Mouse (Mus musculus) frontal cortex, postnatal 14 days (tissue): ENCODE measurements around the gene Ano4.
"Not testable (repeated sequence)": the region's sequence is repeated elsewhere in the genome, so short reads cannot be mapped to it uniquely, and the experiment has no call there.

Experiments
- DNase-seq, 2 experiments: peaks; one replicate each; pipeline ENCODE4 v3.0.0; 2022; ENCODE audit warnings: low spot score in 2 of 2

Gene Ano4

DNA sequence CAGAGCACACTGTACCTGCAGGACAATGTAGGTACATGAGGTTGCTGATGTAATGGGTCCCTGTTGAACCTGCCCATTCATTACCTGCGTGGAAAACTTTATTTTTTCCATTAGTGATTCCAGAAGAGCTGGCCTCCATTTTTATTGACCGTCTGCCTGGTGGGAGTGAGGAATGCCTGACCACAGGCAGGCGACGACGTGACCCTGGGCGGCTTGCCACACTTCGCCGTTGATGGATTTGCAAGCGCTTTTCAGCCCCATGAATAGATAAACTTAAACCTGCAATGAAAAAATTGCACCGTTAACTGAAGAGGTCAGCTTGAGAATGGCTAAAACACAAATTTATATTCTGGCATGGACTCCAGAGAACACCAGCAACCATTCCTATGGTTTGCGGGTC is 195.4 kb downstream of the Ano4 start:
- no peak for DNase-seq

DNA sequence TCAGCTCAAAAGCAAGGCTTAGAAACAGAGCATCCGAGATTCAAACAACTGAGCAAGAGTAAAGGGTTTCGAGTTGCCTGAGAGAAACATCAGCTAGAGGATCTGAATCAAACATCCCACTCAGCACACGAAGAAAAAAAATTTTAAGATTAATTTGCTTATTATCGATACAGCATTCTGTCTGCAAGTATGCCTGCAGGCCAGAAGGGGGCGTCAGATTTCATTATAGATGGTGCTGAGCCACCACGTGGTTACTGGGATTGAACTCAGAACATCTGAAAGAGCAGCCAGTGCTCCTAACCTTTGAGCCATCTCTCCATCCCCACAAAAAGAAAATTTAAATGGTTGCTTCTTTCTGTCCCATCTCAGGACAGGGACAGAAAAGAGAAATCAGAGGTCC is 223.2 kb downstream of the Ano4 start:
- no peak for DNase-seq

DNA sequence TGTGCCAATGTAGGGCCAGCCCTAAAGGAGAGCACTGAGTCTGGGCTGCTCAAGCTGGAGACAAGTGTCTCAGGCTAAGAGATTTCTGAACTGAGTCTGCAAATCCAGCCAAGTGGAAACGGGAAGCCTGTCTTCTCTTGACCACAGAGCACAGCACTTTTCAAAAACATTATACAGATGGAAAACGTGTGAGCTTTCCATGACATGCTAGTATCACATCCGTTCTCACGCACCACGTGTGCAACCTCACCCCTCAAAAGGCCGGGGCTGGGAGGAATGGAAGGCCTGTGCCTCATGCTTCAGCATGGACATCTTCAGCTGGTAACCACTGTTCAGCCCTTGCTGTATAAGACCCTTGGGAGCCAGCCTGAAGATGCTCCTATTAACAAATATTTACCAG is 230.2 kb downstream of the Ano4 start:
- no peak for DNase-seq

DNA sequence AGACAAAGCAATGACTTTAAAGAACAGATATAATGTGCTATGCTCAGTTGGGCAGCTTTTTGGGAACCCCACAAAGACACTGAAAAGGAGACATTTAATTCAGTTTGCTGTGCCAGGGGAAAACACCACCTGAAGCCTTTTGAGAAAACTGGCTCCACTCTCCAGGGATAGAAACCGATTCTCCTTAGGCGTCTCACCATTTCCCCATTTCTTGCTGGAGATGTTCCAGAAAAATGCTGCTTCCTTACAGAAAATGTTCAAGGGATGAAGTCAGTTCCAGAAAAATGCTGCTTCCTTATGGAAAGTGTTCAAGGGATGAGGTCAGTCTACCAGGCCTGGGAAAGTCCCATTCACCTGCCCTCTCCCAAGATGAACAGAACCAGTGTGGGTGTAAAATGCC is 233.1 kb downstream of the Ano4 start:
- no peak for DNase-seq

DNA sequence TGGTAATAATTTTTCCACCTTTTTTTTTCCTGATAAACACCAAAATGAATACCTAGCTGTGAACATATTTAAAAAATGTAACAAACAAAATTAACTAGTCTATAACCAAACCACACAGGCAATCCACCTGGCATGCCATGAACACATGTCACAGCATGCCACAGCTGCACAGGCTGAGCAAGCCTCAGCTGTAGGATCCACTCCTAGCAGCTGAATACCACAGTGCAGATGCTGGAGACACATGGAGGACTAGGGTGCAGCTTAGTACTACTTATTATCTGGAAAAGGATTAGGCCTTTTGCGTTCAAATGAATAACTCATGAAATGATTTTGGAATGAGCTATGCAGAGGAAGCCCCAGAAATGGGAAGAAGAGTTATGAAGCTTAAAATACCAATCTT is 233.6 kb downstream of the Ano4 start:
- DNase-seq: no peak

GRCm38 (mm10) chr10:89103594-89103993 is 241.0 kb downstream of the Ano4 start:
- DNase-seq: no peak

DNA sequence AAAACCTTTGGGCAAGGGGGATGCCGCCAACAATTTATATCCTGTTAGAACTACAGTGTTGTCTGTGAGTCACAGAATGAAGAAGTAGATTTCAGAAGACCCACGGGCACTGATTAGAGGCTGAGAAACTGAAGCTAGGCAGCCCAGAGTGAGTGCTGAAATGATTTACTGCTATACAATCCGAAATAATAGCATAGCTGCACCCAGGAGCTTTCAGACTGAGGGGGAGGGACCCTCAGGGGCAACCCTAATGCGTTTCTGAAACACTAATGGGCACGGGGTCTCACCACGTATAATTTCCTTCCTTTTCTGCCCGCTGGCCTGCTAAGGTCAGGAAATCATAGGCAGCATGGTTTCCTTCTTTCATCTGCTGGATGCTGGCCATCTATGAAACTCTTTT is 242.5 kb downstream of the Ano4 start:
- no peak for DNase-seq

DNA sequence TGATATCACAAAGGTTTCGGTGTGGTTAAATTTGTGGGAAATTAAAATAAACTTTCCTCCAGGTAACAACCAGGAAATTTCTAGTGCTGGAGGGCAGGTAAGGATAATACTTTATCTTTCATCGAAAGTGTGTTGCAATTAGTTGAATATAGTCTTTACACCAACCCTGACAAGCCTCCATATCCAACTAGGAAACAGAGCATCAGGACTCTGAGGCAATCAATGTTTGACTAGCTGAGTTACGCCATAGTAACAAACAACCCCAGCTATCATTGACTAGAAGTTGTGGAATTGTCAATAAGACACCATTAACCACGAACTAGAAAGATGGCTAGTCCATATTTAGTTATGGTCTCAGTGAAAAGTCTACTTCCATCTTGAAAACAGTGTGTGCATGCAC is 246.4 kb downstream of the Ano4 start:
- no peak for DNase-seq

GRCm38 (mm10) chr10:89092350-89093040 is 252.1 kb downstream of the Ano4 start:
- DNase-seq: no peak

DNA sequence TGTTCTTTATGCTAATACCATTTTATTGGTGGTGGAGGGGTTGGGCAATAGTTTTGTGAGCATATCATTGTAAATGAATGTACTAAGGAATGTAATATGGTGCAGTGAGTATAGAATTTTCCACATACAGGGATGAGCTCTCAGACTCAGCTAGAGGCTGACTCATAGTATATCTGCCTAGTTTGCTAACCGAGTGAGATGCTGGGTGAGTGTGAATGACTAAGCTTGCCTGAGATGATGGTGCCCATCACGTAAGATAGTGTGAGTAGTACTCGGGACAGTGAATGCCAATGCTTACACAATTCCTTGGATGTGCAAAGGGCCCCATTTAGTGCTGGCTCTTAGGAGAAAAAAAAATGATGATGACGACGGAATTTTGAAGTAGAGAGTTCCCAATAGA is 267.1 kb downstream of the Ano4 start:
- no peak for DNase-seq

DNA sequence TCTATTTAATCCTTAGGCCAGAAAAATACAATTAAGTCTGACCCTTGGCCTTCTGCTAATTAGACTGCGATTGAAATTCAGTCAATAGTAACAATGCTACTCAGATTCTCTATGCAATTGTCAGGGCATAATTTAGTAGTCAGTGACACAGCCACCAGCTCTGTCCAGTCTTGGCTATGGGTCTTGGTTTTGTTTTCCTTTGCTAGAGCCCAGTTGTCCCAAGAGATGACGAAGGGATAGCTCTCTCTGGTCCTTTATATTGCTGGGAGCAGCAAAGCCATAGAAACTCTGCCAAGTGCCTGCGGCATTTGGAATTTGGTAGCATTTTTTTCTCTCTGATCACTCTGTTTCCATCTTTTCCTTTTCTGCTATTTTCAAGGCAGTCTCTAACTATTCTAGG is 288.7 kb downstream of the Ano4 start:
- DNase-seq: no peak

- not testable (repeated sequence) for DNase-seq
Observed at GRCm38 (mm10) chr10:89044921-89045320, 299.6 kb downstream of the Ano4 start.

DNA sequence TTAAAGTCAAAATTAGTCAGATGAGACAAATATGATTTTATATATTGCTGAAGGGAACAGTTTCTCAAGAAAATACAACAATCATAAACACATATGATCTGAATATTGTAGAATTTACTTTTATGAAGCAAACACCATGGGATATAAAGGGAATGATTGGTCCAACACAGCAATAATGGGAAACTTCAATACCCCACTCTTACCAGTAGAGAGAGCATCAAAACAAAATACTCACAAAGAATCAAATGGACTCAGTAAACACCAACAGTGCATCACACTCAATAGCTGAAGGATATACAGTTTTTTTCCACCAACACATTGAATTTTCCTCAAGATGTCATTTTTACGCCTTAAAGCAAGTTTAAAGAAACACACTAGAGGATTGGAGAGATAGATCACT is 300.4 kb downstream of the Ano4 start:
- DNase-seq: no peak

GRCm38 (mm10) chr10:89018926-89019325 is 325.6 kb downstream of the Ano4 start:
- peak in 1 of 2 experiments; percentile 9 for DNase-seq

- no peak for DNase-seq
Observed at GRCm38 (mm10) chr10:89008303-89008702, 336.3 kb downstream of the Ano4 start.

GRCm38 (mm10) chr10:89004518-89004917 is 340.0 kb downstream of the Ano4 start:
- DNase-seq: no peak

DNA sequence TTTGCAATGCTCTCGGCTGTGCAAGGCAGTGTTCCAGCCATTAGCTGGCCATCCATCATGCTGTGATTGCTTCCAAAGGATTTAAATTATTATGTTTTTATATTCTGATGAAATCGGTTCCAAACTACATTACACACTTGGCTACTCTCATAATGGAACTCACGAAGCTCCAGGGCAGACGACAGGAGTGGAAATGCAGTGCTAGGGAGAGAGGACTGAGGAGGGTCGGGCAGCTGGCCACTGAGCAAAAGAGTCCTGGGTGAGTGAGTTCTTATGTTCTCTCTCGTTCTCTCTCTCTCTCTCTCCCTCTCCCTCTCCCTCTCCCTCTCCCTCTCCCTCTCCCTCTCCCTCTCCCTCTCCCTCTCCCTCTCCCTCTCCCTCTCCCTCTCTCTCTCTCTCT is 357.6 kb downstream of the Ano4 start:
- no peak for DNase-seq

GRCm38 (mm10) chr10:88983444-88983843 is 361.1 kb downstream of the Ano4 start:
- peak in 1 of 2 experiments; percentile 22 for DNase-seq

- DNase-seq: no peak
Observed at GRCm38 (mm10) chr10:88979451-88979850, 365.1 kb downstream of the Ano4 start.

GRCm38 (mm10) chr10:88978932-88979331 is 365.6 kb downstream of the Ano4 start:
- no peak for DNase-seq

GRCm38 (mm10) chr10:88970951-88971725 is 373.4 kb downstream of the Ano4 start:
- no peak for DNase-seq

- DNase-seq: no peak
Observed at GRCm38 (mm10) chr10:88968586-88968985, 376.0 kb downstream of the Ano4 start.

- DNase-seq: no peak
Observed at GRCm38 (mm10) chr10:88960791-88961190, 383.8 kb downstream of the Ano4 start.

- DNase-seq: no peak
Observed at GRCm38 (mm10) chr10:88950297-88950653, 394.3 kb downstream of the Ano4 start.
